Mouse (Mus musculus) olfactory bulb, adult 2 months (tissue): ENCODE measurements around the gene Hs3st3a1. TPM values are rescaled to one million over a fixed set of nuclear protein-coding genes. Genes with fewer than 3 reads are reported as not detected.

ENCODE experiments used
- H3K27ac ChIP-seq: fragments of 200-500 bp; 2 replicates; pipeline ENCODE4 v1.5.1; 2012; ENCODE audit warnings: low read depth, low read length; ENCODE audit not compliant: insufficient read depth
- H3K4me1 ChIP-seq: fragments of 200-500 bp; 2 replicates; pipeline ENCODE4 v1.6.1; 2012; ENCODE audit warnings: low read length; ENCODE audit not compliant: control insufficient read depth, insufficient read depth
- H3K4me3 ChIP-seq: fragments of 200-500 bp; 2 replicates; pipeline ENCODE4 v1.5.1; 2012; ENCODE audit warnings: mild to moderate bottlenecking, low read depth, low read length, moderate library complexity; ENCODE audit not compliant: insufficient read depth
- CTCF ChIP-seq: fragments of 200-500 bp; IDR thresholded peaks from 2 replicates; pipeline ENCODE4 v1.5.1; 2012; ENCODE audit warnings: low read depth, mild to moderate bottlenecking, low read length, moderate library complexity; ENCODE audit not compliant: insufficient read depth
- POLR2A ChIP-seq: fragments of 200-500 bp; IDR thresholded peaks from 2 replicates; pipeline ENCODE4 v1.6.1; 2012; ENCODE audit warnings: mild to moderate bottlenecking, low read depth, low read length, moderate library complexity; ENCODE audit not compliant: insufficient read depth
- WGBS: fragments of 180-500 bp; shearing (Covaris S2); methylation state at CpG from one replicate; pipeline ENCODE4 v1.1.7; 2018; 5-methylcytosine and 5-hydroxymethylcytosine counted together
- polyA plus RNA-seq: library from polyadenylated mRNA; stranded (reverse); fragments of >200 nt; gene quantifications from 2 replicates; pipeline ENCODE4 v1.2.4, GENCODE M21; 2012; ENCODE audit warnings: low replicate concordance; ENCODE audit not compliant: missing spikeins, insufficient read depth, insufficient read length

The Hs3st3a1 gene
- polyA plus RNA-seq, 1 experiment: not detected

- 97% methylated on average over 1 of the region's 1 CpGs for WGBS
- no peak overlapping the region for H3K27ac ChIP-seq
- no peaks in the 10 kb centered on the region for H3K4me1 ChIP-seq
- no peak for TF ChIP-seq CTCF
- TF ChIP-seq POLR2A: no peak
- H3K4me3 ChIP-seq: no peak overlapping the region
Observed at GRCm38 (mm10) chr11:64505924-64506323, 70.8 kb downstream of the Hs3st3a1 start.

DNA sequence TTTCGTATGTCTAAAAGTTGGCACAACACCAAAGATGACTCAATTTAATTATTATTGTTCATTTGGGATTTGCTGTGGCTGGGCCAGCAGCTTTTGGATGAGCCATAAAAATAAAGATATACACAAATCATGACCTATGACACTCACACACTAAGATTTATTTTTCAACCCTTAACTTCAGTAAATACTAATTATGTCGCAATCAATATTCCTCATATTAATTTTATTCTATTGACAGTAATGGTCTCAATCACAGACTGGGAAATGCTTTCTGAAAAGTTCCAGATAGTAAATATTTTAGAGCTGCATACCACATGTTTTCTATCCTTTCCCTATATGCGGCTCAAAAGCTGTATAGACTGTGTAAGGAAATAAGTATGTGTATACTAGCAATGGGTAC is 71.9 kb downstream of the Hs3st3a1 start:
- Histone ChIP-seq H3K4me1 (0 out of 2 replicates have a peak, but pooled peaks cover 2% of the 10 kb centered on the region), H3K4me3 (no peak overlapping the region), H3K27ac (no peak overlapping the region)
- 84% methylated on average over 3 of the region's 3 CpGs for WGBS
- TF ChIP-seq CTCF: no peak
- TF ChIP-seq POLR2A: no peak

DNA sequence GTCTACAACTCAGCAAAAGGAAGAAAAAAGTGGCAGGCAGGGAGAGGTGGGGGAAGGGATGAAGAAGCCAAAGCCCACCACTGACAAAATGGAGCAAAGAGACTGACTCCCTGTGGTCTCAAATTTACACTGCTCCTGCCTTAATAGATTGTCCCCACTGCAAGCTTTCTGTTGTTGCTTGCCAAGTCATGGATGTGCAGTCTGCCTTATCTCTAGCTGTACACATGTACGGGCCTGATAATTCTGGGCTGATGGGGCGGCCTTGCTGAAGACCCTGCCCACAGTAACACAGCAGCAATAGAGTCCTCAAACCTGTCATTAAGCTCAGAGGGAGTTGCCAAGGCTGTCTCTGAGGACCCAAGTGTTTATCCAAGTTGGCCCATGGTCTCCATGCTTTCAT is 74.0 kb downstream of the Hs3st3a1 start:
- 0 out of 2 replicates have a peak, but pooled peaks cover 2% of the 10 kb centered on the region for H3K4me1 ChIP-seq
- no peak for TF ChIP-seq POLR2A
- no peak for TF ChIP-seq CTCF
- no peak overlapping the region for H3K27ac ChIP-seq
- H3K4me3 ChIP-seq: no peak overlapping the region
- 80% methylated on average over 2 of the region's 2 CpGs for WGBS

GRCm38 (mm10) chr11:64512301-64512700 is 77.2 kb downstream of the Hs3st3a1 start:
- no peak for TF ChIP-seq CTCF
- no peak for TF ChIP-seq POLR2A
- H3K4me3 ChIP-seq: no peak overlapping the region
- WGBS: 86% methylated on average over 4 of the region's 4 CpGs

GRCm38 (mm10) chr11:64513419-64513818 is 78.3 kb downstream of the Hs3st3a1 start:
- WGBS: 95% methylated on average over 5 of the region's 5 CpGs
- Histone ChIP-seq H3K4me1 (0 out of 2 replicates have a peak, but pooled peaks cover 2% of the 10 kb centered on the region), H3K27ac (no peak overlapping the region), H3K4me3 (no peak overlapping the region)
- no peak for TF ChIP-seq POLR2A
- no peak for TF ChIP-seq CTCF

More at GRCm38 (mm10) chr11:64512301-64512700, 77.2 kb downstream of the Hs3st3a1 start:
- Histone ChIP-seq H3K27ac (no peak overlapping the region), H3K4me1 (0 out of 2 replicates have a peak, but pooled peaks cover 2% of the 10 kb centered on the region)

DNA sequence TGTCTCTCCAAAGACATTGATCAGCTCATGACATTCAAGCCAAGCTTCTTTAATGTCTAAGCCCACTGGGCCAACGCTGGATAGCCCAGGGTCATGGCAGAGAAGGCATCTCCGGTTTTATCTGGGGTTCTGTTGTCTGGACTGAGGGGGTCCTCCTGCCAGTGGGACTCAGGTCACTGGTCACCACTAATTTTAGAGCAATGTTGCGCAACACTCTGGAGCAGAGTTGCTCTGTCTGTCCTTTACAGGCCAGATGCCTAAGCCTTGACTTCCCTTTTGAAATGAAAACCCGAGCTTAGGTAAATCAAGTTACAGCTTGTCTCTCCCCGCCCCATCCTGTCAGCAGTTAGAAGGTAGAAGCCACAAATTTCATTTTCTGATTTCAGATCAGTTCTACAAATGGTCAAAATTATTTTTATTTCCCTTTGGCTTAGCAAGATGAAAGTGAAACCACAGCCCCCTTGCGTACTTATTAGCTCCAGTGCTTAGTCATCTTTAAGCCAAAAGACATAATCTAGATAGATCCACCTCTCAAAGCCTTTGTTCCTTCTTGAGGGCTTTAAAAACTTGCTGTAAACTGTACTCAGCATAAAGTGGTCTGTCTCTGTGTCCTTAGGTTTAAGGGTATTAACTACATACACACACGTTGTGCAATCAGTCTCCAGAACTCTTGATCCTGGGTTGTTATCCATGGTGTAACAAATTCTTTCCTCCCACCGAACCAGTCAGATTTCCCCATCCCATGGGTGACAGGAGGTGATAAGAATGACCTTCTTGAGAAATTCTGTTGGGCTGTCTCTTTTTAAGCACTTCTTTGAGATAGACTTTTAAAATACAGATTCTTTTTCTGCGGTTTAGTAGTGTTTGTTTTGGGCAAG is 81.8 kb downstream of the Hs3st3a1 start:
- Histone ChIP-seq H3K4me1 (no peaks in the 10 kb centered on the region), H3K4me3 (no peak overlapping the region), H3K27ac (no peak overlapping the region)
- 92% methylated on average over 9 of the region's 9 CpGs for WGBS
- TF ChIP-seq CTCF (no peak), POLR2A (no peak)

DNA sequence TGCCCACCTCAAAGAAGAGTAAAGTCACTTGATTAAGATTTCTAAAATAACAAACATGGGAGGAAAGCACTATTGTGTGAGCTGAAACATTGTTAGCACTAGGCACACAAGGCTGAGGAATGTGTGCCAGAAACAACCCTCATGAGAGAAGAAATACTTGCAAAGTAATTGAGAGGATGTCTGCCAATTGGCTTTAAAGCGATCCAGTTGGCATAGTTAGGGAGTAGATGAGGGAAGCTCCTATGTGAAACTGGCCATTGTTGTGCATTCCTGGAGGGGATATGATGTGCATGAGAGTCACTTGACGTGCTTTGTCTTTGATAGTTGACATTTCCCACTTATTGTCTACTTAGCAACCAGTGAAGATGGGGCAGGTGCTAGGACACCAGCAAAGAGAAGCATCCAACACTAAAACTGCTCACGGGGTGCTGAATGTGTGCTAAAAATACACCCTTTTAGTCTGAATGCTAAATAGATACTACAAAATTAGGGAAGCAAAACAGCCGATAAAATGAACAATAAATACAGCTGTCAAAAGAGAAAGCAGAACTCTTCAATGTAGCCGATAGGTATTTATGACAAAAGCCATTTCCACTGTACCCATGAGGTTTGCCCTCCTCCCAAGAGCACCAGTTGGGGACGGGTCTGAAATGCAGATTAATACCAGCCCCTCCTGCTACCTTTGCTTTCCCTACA is 83.2 kb downstream of the Hs3st3a1 start:
- TF ChIP-seq POLR2A: no peak
- TF ChIP-seq CTCF: no peak
- H3K4me1 ChIP-seq: no peaks in the 10 kb centered on the region
- H3K4me3 ChIP-seq: no peak overlapping the region
- no peak overlapping the region; the same call in 1 of the 2 replicates for H3K27ac ChIP-seq
- 45% methylated on average over 6 of the region's 6 CpGs for WGBS

- H3K4me3 ChIP-seq: no peak overlapping the region
- H3K4me1 ChIP-seq: no peaks in the 10 kb centered on the region
- no peak overlapping the region for H3K27ac ChIP-seq
- TF ChIP-seq CTCF (no peak), POLR2A (no peak)
- WGBS: 96% methylated on average over 8 of the region's 8 CpGs
Observed at GRCm38 (mm10) chr11:64523993-64524570, 89.0 kb downstream of the Hs3st3a1 start.

DNA sequence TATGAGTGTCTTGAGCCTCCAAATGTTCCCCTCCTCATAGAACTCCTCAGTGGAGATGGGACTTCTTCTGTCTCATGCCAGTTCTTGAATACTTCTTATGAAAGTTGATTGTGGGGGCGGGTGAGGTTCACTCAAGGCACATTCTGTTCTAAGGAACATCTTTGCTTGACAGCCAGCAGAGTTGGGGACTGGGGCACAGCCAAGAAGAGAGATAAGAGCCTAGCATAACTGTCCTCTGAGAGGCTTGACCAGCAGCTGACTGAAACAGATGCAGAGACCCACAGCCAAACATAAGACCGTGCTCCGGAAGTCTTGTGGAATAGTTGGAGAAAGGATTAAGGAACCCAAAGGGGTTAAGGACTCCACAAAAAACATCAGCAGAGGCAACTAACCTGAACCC is 102.1 kb downstream of the Hs3st3a1 start:
- WGBS: 90% methylated on average over 3 of the region's 3 CpGs
- TF ChIP-seq POLR2A: no peak
- no peak for TF ChIP-seq CTCF
- Histone ChIP-seq H3K27ac (no peak overlapping the region), H3K4me3 (no peak overlapping the region), H3K4me1 (no peaks in the 10 kb centered on the region)
